Mouse (Mus musculus) cerebellum, adult 2 months (tissue): ENCODE measurements around the gene Klhl9. TPM values are rescaled to one million over a fixed set of nuclear protein-coding genes. Genes with fewer than 3 reads are reported as not detected.

Experiments
- DNase-seq, 2 experiments: peaks; one replicate each; pipeline ENCODE4 v3.0.0; 2021
- H3K27ac ChIP-seq: fragments of 200-500 bp; 2 replicates; pipeline ENCODE4 v1.5.1; 2012; ENCODE audit warnings: low read length, control low read depth, inconsistent platforms; ENCODE audit not compliant: insufficient read depth
- H3K27me3 ChIP-seq: fragments of 200-500 bp; 2 replicates; pipeline ENCODE4 v1.6.1; 2012; ENCODE audit warnings: inconsistent platforms, mild to moderate bottlenecking, low read length, moderate library complexity; ENCODE audit not compliant: control insufficient read depth, insufficient read depth
- H3K4me1 ChIP-seq: fragments of 200-500 bp; 2 replicates; pipeline ENCODE4 v1.6.1; 2011; ENCODE audit warnings: low read length; ENCODE audit not compliant: control insufficient read depth, insufficient read depth
- H3K4me3 ChIP-seq: fragments of 200-500 bp; replicated peaks from 2 replicates; pipeline ENCODE3; 2011; ENCODE audit warnings: mild to moderate bottlenecking, low read depth, low read length, control low read depth; ENCODE audit not compliant: insufficient read depth
- CTCF ChIP-seq: fragments of 200-500 bp; IDR thresholded peaks from 2 replicates; pipeline ENCODE4 v1.5.1; 2011; ENCODE audit warnings: low read depth, mild to moderate bottlenecking, control low read depth, low read length, moderate library complexity, borderline replicate concordance; ENCODE audit not compliant: insufficient read depth
- POLR2A ChIP-seq: fragments of 200-500 bp; IDR thresholded peaks from 2 replicates; pipeline ENCODE4 v1.6.1; 2011; ENCODE audit warnings: low read length, control low read depth, borderline replicate concordance; ENCODE audit not compliant: insufficient read depth
- WGBS: fragments of 180-500 bp; shearing (Covaris S2); methylation state at CpG from one replicate; pipeline ENCODE4 v1.1.7; 2018; 5-methylcytosine and 5-hydroxymethylcytosine counted together
- polyA plus RNA-seq: library from polyadenylated mRNA; depleted of rRNA; stranded (reverse); fragments of >200 nt; gene quantifications from 2 replicates; pipeline ENCODE4 v1.2.3, GENCODE M21; 2012; rRNA removed

The Klhl9 gene
- polyA plus RNA-seq, 1 experiment, result 43.6 TPM

- H3K27me3 ChIP-seq, result no peaks in the 10 kb centered on the region
- no peak within 1 kb of the TSS for H3K4me3 ChIP-seq
- no peak for DNase-seq
- TF ChIP-seq POLR2A (no peak), CTCF (no peak)
- H3K27ac ChIP-seq, result no peak within 1 kb of the TSS
- no peaks in the 10 kb centered on the region for H3K4me1 ChIP-seq
- WGBS, result 86% methylated on average over 1 of the region's 1 CpGs
These were observed 45.4 kb downstream of the Klhl9 start, which contains the start of gene Ifna16 for GRCm38 (mm10) chr4:88676824-88677223. Ifna16 (minus strand) TSS chr4:88676924.

Other genes starting within 250 kb of the Klhl9 start
- not detected in 2 replicates for gene Ifnb1, start 199.7 kb downstream of the Klhl9 start, polyA plus RNA-seq
- not detected in 2 replicates for gene Ifna15, start 164.2 kb downstream of the Klhl9 start, polyA plus RNA-seq
- gene Ifna14, start 150.7 kb downstream of the Klhl9 start, polyA plus RNA-seq, result not detected in 2 replicates
- gene Ifna9, start 130.1 kb downstream of the Klhl9 start, polyA plus RNA-seq, result not detected in 2 replicates
- not detected in 2 replicates for gene Ifna12, start 119.1 kb downstream of the Klhl9 start, polyA plus RNA-seq
- gene C87499, start 88.1 kb downstream of the Klhl9 start, polyA plus RNA-seq, result not detected in 2 replicates
- gene Ifna13, start 78.0 kb downstream of the Klhl9 start, polyA plus RNA-seq, result not detected in 2 replicates
- gene Ifna16, start 45.5 kb downstream of the Klhl9 start, polyA plus RNA-seq, result not detected in 2 replicates
- gene Ifna2, start 38.6 kb downstream of the Klhl9 start, polyA plus RNA-seq, result not detected in 2 replicates
- not detected in 2 replicates for gene Ifnab, start 31.1 kb downstream of the Klhl9 start, polyA plus RNA-seq
- 0.59 and 1.2 TPM in 2 replicates for gene Gm26566, start 660 bp downstream of the Klhl9 start, polyA plus RNA-seq
- gene Gm13271, start 32.4 kb upstream of the Klhl9 start, polyA plus RNA-seq, result not detected in 2 replicates
- gene Gm13283, start 37.7 kb upstream of the Klhl9 start, polyA plus RNA-seq, result not detected in 2 replicates
- not detected in 2 replicates for gene Gm13290, start 51.4 kb upstream of the Klhl9 start, polyA plus RNA-seq
- not detected in 2 replicates for gene Gm13289, start 54.5 kb upstream of the Klhl9 start, polyA plus RNA-seq
- not detected in 2 replicates for gene Gm13272, start 57.4 kb upstream of the Klhl9 start, polyA plus RNA-seq
- gene Ifnz, start 59.7 kb upstream of the Klhl9 start, polyA plus RNA-seq, result not detected in 2 replicates
- gene Gm13276, start 63.2 kb upstream of the Klhl9 start, polyA plus RNA-seq, result not detected in 2 replicates
- not detected in 2 replicates for gene Gm13277, start 66.2 kb upstream of the Klhl9 start, polyA plus RNA-seq
- gene Gm13278, start 69.1 kb upstream of the Klhl9 start, polyA plus RNA-seq, result not detected in 2 replicates
- gene Gm13275, start 72.0 kb upstream of the Klhl9 start, polyA plus RNA-seq, result not detected in 2 replicates
- gene Gm13279, start 74.9 kb upstream of the Klhl9 start, polyA plus RNA-seq, result not detected in 2 replicates
- not detected in 2 replicates for gene Gm13285, start 77.2 kb upstream of the Klhl9 start, polyA plus RNA-seq
- gene Gm13287, start 80.8 kb upstream of the Klhl9 start, polyA plus RNA-seq, result not detected in 2 replicates
- gene Gm13288, start 83.1 kb upstream of the Klhl9 start, polyA plus RNA-seq, result not detected in 2 replicates
- gene Ifna7, start 93.8 kb upstream of the Klhl9 start, polyA plus RNA-seq, result not detected in 2 replicates
- not detected in 2 replicates for gene Ifna11, start 97.5 kb upstream of the Klhl9 start, polyA plus RNA-seq
- not detected in 2 replicates for gene Ifna6, start 105.0 kb upstream of the Klhl9 start, polyA plus RNA-seq
- gene Ifna5, start 113.1 kb upstream of the Klhl9 start, polyA plus RNA-seq, result not detected in 2 replicates
- gene Ifna4, start 119.4 kb upstream of the Klhl9 start, polyA plus RNA-seq, result not detected in 2 replicates
- not detected in 2 replicates for gene Ifna1, start 127.6 kb upstream of the Klhl9 start, polyA plus RNA-seq
- not detected in 2 replicates for gene Ifne, start 157.7 kb upstream of the Klhl9 start, polyA plus RNA-seq